Mouse (Mus musculus): ENCODE results near the gene Prkcb. TPM values are rescaled to one million over a fixed set of nuclear protein-coding genes. Genes with fewer than 3 reads are reported as not detected.

The Prkcb gene
- polyA plus RNA-seq, 1 experiment from 2014 or later, result 8.8 TPM

DNA sequence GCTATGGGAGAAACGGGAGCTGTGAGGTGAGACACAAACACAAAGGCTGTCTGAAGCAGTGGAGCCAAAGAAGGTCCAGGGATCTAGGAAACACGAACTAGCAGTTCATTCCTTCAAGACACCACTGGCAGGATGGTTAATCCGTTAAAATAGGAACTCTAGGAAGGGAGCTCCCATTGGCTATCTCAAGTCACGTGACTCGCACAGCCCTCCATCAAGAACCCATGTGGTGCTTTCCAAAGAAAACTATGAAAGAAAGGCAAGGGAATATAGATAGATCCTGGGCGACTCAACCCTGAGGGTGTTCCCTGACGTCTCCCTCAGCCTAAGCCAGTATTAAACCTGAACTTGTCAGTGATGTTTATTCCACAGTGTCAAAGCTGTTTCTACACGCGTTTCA lies 31.0 kb downstream of the Prkcb start:
- H3K36me3 ChIP-seq (ENCODE audit: control insufficient read depth, insufficient read depth, low read length), result no peaks in the 10 kb centered on the region
- no peak for DNase-seq (ENCODE audit: low spot score)
- WGBS, result 76% methylated on average over 9 of the region's 9 CpGs
- H3K4me3 ChIP-seq (ENCODE audit: low read depth, low read length), result no peak overlapping the region
- H3K4me2 ChIP-seq (ENCODE audit: low read depth, low read length), result no peak overlapping the region
- no peak for ATAC-seq (ENCODE audit: low read depth)
- H3K27ac ChIP-seq (replicated peaks; ENCODE audit: low read depth, low read length), result no peak overlapping the region
- H3K4me1 ChIP-seq (ENCODE audit: control insufficient read depth, insufficient read depth, low read length), result no peaks in the 10 kb centered on the region
- H3K9me3 ChIP-seq (ENCODE audit: control insufficient read depth, low read length), result peaks cover 5% of the 10 kb centered on the region; the same call in 1 of the 2 replicates
- H3K9ac ChIP-seq (ENCODE audit: low read depth, low read length), result no peak overlapping the region
- H3K27me3 ChIP-seq (replicated peaks; ENCODE audit: control insufficient read depth, insufficient read depth, low read length), result no peaks in the 10 kb centered on the region

DNA sequence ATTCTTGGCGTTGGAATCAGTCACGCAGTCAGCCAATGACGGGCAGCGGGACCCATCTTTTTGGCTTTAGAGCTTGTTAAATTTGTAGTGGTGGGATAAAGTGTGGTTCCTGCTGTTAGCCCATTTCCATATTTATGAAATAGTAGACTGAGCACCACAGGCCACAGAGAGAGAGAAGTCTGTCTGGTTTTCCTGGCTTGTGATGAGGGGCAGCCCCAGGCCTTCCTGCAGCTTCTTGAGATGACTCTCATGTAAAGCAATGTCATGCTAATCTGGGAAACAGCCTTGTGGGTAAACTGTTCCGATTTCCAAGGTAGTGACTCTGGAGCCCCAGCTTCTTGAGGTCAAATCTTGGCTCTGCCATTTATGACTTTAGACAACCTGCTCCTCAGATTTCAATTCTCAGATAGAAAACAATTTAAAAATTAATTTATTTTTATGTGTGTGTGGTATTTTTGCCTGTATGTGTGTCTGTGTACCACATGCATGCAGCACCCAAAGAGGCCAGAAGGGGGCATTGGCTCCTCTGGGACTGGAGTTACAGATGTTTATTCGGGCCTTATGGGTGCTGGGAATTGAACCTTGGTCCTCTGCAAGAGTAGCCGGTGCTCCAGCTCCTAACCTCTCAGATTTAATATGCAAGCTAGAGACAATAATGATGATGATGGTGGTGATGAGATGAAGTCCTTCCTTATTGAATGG lies 32.4 kb downstream of the Prkcb start:
- Histone ChIP-seq H3K4me3 (ENCODE audit: low read depth, low read length) (no peak overlapping the region), H3K36me3 (ENCODE audit: control insufficient read depth, insufficient read depth, low read length) (no peaks in the 10 kb centered on the region), H3K4me2 (ENCODE audit: low read depth, low read length) (no peak overlapping the region), H3K9ac (ENCODE audit: low read depth, low read length) (no peak overlapping the region), H3K4me1 (ENCODE audit: control insufficient read depth, insufficient read depth, low read length) (no peaks in the 10 kb centered on the region), H3K27me3 (replicated peaks; ENCODE audit: control insufficient read depth, insufficient read depth, low read length) (no peaks in the 10 kb centered on the region), H3K9me3 (ENCODE audit: control insufficient read depth, low read length) (peaks cover 5% of the 10 kb centered on the region; the same call in 1 of the 2 replicates), H3K27ac (replicated peaks; ENCODE audit: low read depth, low read length) (no peak overlapping the region)
- DNase-seq (ENCODE audit: low spot score) (no peak), ATAC-seq (ENCODE audit: low read depth) (no peak)
- 92% methylated on average over 7 of the region's 7 CpGs for WGBS

DNA sequence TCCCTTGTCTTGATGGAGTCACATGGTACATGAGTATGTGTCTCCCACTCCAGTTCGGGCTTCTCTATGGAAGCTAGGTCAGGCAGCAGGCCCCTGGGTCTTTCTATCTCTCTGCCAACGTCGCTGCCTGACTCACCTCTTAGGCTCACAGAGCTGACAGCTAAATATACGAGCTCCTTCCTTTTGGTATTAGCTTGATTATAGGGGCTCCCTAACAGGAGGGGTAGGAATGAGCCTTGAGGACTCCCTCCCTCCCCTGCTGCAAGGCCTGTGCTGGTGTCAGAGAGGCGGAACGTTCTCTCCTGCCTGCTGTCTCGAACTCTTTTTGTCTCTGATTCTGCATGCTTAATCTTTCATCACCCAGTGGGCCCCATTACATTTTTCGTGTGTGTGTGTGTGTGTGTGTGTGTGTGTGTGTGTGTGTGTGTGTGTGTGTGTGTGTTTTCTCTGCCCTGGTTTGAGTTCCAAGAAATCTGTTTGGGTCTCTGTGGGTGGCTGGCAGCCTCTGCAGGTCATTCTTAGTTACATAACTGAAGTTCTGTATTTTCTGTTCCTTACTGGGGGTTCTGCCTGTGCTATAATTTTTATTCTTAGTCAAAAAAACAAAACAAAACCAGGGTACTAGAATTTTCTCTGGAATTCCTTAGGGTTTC lies 33.6 kb downstream of the Prkcb start:
- Histone ChIP-seq H3K27me3 (replicated peaks; ENCODE audit: control insufficient read depth, insufficient read depth, low read length) (no peaks in the 10 kb centered on the region), H3K4me2 (ENCODE audit: low read depth, low read length) (no peak overlapping the region), H3K9me3 (ENCODE audit: control insufficient read depth, low read length) (peaks cover 5% of the 10 kb centered on the region; the same call in 1 of the 2 replicates), H3K4me1 (ENCODE audit: control insufficient read depth, insufficient read depth, low read length) (no peaks in the 10 kb centered on the region), H3K4me3 (ENCODE audit: low read depth, low read length) (no peak overlapping the region), H3K36me3 (ENCODE audit: control insufficient read depth, insufficient read depth, low read length) (no peaks in the 10 kb centered on the region), H3K9ac (ENCODE audit: low read depth, low read length) (no peak overlapping the region), H3K27ac (replicated peaks; ENCODE audit: low read depth, low read length) (no peak overlapping the region)
- WGBS, result 62% methylated on average over 8 of the region's 8 CpGs
- ATAC-seq (ENCODE audit: low read depth), result no peak
- no peak for DNase-seq (ENCODE audit: low spot score)

DNA sequence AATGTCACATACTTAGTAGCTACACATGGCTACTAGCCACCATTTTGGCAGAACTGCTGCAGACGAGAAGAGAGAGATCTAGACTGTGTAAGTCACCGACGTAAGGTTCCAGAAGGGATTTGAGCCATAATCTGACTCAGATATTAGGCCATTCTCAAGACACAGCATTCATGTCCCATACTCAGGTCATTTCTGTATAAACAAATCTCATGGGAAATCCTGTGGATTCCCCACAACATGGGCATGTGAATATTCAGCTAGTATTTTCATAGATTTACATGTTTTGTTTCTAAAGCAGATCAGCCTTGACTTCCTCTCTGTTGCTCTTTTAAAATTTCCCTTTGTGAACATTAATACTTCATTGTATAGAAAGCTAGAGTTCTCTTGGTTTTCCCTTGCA lies 39.4 kb downstream of the Prkcb start:
- 91% methylated on average over 3 of the region's 3 CpGs for WGBS
- Histone ChIP-seq H3K9me3 (ENCODE audit: control insufficient read depth, low read length) (no peaks in the 10 kb centered on the region), H3K9ac (ENCODE audit: low read depth, low read length) (no peak overlapping the region), H3K4me3 (ENCODE audit: low read depth, low read length) (no peak overlapping the region), H3K27me3 (replicated peaks; ENCODE audit: control insufficient read depth, insufficient read depth, low read length) (no peaks in the 10 kb centered on the region), H3K4me1 (ENCODE audit: control insufficient read depth, insufficient read depth, low read length) (no peaks in the 10 kb centered on the region), H3K4me2 (ENCODE audit: low read depth, low read length) (no peak overlapping the region), H3K36me3 (ENCODE audit: control insufficient read depth, insufficient read depth, low read length) (no peaks in the 10 kb centered on the region), H3K27ac (replicated peaks; ENCODE audit: low read depth, low read length) (no peak overlapping the region)
- DNase-seq (ENCODE audit: low spot score) (no peak), ATAC-seq (ENCODE audit: low read depth) (no peak)

DNA sequence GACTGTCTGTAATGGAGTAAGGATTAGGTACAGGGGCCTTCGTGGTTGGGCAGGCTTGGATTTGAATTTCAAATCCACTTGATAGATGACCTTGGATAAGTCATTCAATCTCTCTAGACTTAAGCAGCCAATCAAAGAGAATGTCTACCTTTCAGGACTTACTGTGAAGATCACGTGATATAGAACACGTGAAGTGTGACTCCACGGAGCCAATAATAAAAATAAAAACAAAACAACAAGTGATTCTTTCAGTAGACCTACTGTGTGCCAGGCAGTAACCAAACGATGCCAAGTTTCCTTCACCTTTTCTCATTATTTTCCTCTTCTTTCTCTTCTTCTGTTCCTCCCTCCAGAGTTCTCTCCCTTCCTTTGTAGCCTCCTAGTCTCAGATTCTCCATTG lies 39.9 kb downstream of the Prkcb start:
- 86% methylated on average over 5 of the region's 5 CpGs for WGBS
- Histone ChIP-seq H3K9me3 (ENCODE audit: control insufficient read depth, low read length) (no peaks in the 10 kb centered on the region), H3K4me3 (ENCODE audit: low read depth, low read length) (no peak overlapping the region), H3K9ac (ENCODE audit: low read depth, low read length) (no peak overlapping the region), H3K4me2 (ENCODE audit: low read depth, low read length) (no peak overlapping the region), H3K4me1 (ENCODE audit: control insufficient read depth, insufficient read depth, low read length) (no peaks in the 10 kb centered on the region), H3K27ac (replicated peaks; ENCODE audit: low read depth, low read length) (no peak overlapping the region), H3K27me3 (replicated peaks; ENCODE audit: control insufficient read depth, insufficient read depth, low read length) (no peaks in the 10 kb centered on the region), H3K36me3 (ENCODE audit: control insufficient read depth, insufficient read depth, low read length) (no peaks in the 10 kb centered on the region)
- DNase-seq (ENCODE audit: low spot score) (no peak), ATAC-seq (ENCODE audit: low read depth) (no peak)

DNA sequence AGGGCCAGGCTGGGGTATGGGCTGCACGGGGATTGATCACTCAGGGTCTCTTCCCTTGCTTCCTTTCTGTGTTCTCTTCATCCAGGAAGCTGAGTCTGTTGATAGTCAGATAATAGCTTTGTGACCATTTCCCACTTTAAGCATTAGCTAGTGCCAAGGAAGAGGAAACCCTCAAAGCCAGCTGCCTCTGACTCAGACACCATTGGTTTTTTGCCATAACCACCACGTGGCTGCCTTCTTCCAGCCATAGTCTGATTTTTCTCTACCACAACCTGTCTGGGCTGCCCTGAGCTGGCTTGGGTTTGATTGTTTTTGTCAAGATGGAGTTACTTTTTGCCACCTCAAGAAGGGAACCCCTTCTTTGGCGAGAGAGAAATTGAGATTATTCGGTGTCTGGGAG lies 41.0 kb downstream of the Prkcb start:
- no peaks in the 10 kb centered on the region for H3K27me3 ChIP-seq (replicated peaks; ENCODE audit: control insufficient read depth, insufficient read depth, low read length)
- no peak for DNase-seq (ENCODE audit: low spot score)

DNA sequence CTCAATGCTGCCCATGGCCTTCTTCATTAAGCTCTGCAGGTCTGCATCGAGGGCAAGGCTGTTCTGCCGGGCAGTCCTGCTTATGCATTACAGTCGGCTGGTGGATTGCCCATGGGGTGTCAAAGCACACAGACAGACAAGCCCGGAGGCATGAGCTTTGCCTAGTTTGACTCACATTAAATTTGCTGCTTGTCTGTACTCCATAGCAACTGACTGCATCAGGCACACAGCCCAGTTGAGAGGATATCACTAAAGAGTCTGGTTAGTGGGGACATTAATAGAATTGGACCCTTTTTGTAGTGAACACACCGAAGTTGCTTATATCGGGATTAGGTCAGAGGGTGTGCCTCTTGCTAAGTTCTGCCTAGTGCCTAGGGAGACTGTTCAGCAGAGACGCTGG lies 45.1 kb downstream of the Prkcb start:
- H3K36me3 ChIP-seq (ENCODE audit: control insufficient read depth, insufficient read depth, low read length), result no peaks in the 10 kb centered on the region
- no peak overlapping the region for H3K4me2 ChIP-seq (ENCODE audit: low read depth, low read length)
- H3K4me3 ChIP-seq (ENCODE audit: low read depth, low read length), result no peak overlapping the region
- H3K4me1 ChIP-seq (ENCODE audit: control insufficient read depth, insufficient read depth, low read length), result no peaks in the 10 kb centered on the region
- no peak for ATAC-seq (ENCODE audit: low read depth)
- no peak overlapping the region for H3K27ac ChIP-seq (replicated peaks; ENCODE audit: low read depth, low read length)
- no peak for DNase-seq (ENCODE audit: low spot score)
- 79% methylated on average over 7 of the region's 7 CpGs for whole genome bisulfite sequencing
- H3K9ac ChIP-seq (ENCODE audit: low read depth, low read length), result no peak overlapping the region
- no peaks in the 10 kb centered on the region for H3K9me3 ChIP-seq (ENCODE audit: control insufficient read depth, low read length)
- no peaks in the 10 kb centered on the region for H3K27me3 ChIP-seq (replicated peaks; ENCODE audit: control insufficient read depth, insufficient read depth, low read length)

More for the DNA sequence above, 41.0 kb downstream of the Prkcb start:
- Histone ChIP-seq H3K4me1 (ENCODE audit: control insufficient read depth, insufficient read depth, low read length) (no peaks in the 10 kb centered on the region), H3K4me2 (ENCODE audit: low read depth, low read length) (no peak overlapping the region), H3K27ac (replicated peaks; ENCODE audit: low read depth, low read length) (no peak overlapping the region), H3K36me3 (ENCODE audit: control insufficient read depth, insufficient read depth, low read length) (no peaks in the 10 kb centered on the region), H3K9ac (ENCODE audit: low read depth, low read length) (no peak overlapping the region), H3K4me3 (ENCODE audit: low read depth, low read length) (no peak overlapping the region), H3K9me3 (ENCODE audit: control insufficient read depth, low read length) (no peaks in the 10 kb centered on the region)
- 86% methylated on average over 4 of the region's 4 CpGs for WGBS
- no peak for ATAC-seq (ENCODE audit: low read depth)

DNA sequence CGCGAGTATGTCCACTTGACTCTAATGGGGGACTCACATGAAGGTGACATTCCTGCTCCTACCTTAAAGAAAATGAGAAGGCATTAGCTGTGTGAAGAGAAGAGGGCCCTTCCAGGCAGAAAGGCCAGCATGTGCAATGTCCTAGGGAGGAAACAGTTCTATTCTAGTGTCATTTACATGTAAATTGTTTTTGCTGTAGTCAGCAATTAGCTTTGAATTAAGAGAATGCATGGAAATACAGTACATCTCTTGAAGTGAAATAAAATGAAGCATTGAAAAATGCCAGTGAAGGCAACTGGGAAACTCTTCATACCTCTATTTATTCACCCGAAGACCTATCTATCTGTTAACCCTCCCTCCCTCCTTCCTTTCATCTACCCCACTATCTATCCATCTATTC lies 48.8 kb downstream of the Prkcb start:
- no peak for ATAC-seq (ENCODE audit: low read depth)
- no peak overlapping the region for H3K27ac ChIP-seq (replicated peaks; ENCODE audit: low read depth, low read length)
- H3K9me3 ChIP-seq (ENCODE audit: control insufficient read depth, low read length), result no peaks in the 10 kb centered on the region

DNA sequence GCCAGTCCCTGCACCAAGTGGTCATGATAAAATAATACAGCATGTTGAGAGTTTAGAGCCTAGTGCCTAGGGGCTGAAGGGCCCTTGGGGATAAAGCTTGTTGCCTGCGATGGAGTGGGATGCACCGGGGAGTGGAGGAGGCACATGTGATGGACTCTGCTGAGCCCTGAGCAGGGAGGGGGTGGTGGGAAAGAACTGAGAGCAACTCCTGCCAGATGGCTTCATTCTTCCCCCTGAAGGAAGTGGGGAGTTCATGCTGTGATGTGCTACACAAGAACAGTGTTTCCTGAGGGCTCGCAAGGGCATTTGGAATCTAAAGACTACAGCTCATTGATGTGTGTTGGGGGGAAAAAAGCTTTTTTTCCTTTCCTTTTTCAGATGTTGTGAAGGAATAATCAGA lies 49.5 kb downstream of the Prkcb start:
- no peaks in the 10 kb centered on the region for H3K36me3 ChIP-seq (ENCODE audit: control insufficient read depth, insufficient read depth, low read length)
- no peak overlapping the region for H3K4me2 ChIP-seq (ENCODE audit: low read depth, low read length)
- H3K27me3 ChIP-seq (replicated peaks; ENCODE audit: control insufficient read depth, insufficient read depth, low read length), result no peaks in the 10 kb centered on the region
- H3K4me1 ChIP-seq (ENCODE audit: control insufficient read depth, insufficient read depth, low read length), result no peaks in the 10 kb centered on the region
- no peak overlapping the region for H3K27ac ChIP-seq (replicated peaks; ENCODE audit: low read depth, low read length)
- no peak overlapping the region for H3K9ac ChIP-seq (ENCODE audit: low read depth, low read length)
- DNase-seq (ENCODE audit: low spot score), result no peak
- WGBS, result 49% methylated on average over 3 of the region's 3 CpGs
- no peak for ATAC-seq (ENCODE audit: low read depth)
- H3K9me3 ChIP-seq (ENCODE audit: control insufficient read depth, low read length), result no peaks in the 10 kb centered on the region
- no peak overlapping the region for H3K4me3 ChIP-seq (ENCODE audit: low read depth, low read length)

More for the DNA sequence above, 48.8 kb downstream of the Prkcb start:
- WGBS, result 82% methylated on average over 3 of the region's 3 CpGs
- Histone ChIP-seq H3K4me1 (ENCODE audit: control insufficient read depth, insufficient read depth, low read length) (no peaks in the 10 kb centered on the region), H3K9ac (ENCODE audit: low read depth, low read length) (no peak overlapping the region), H3K27me3 (replicated peaks; ENCODE audit: control insufficient read depth, insufficient read depth, low read length) (no peaks in the 10 kb centered on the region), H3K4me3 (ENCODE audit: low read depth, low read length) (no peak overlapping the region), H3K36me3 (ENCODE audit: control insufficient read depth, insufficient read depth, low read length) (no peaks in the 10 kb centered on the region), H3K4me2 (ENCODE audit: low read depth, low read length) (no peak overlapping the region)
- DNase-seq (ENCODE audit: low spot score), result no peak
